Mouse (Mus musculus) liver, embryonic 12.5 days (tissue): Measurements from ENCODE around the gene Scg5. TPM values are rescaled to one million over a fixed set of nuclear protein-coding genes. Genes with fewer than 3 reads are reported as not detected.

Experiments
- ATAC-seq: fragments of 200-750 bp; cut with Nextera tagmentation; 2 replicates; pipeline ENCODE4 v1.8.0; 2017; ENCODE audit warnings: moderate number of reproducible peaks, mild to moderate bottlenecking, moderate library complexity
- H3K27ac ChIP-seq: fragments of 300-500 bp; sonication (generic); 2 replicates; pipeline ENCODE4 v1.5.1; 2016; ENCODE audit warnings: mild to moderate bottlenecking
- H3K27me3 ChIP-seq: fragments of 300-500 bp; sonication (generic); replicated peaks from 2 replicates; pipeline ENCODE4 v1.6.1; 2016; ENCODE audit warnings: mild to moderate bottlenecking, moderate library complexity
- H3K36me3 ChIP-seq: fragments of 300-500 bp; sonication (generic); 2 replicates; pipeline ENCODE4 v1.6.1; 2016; ENCODE audit warnings: mild to moderate bottlenecking, moderate library complexity
- H3K4me1 ChIP-seq: fragments of 300-500 bp; sonication (generic); 2 replicates; pipeline ENCODE4 v1.6.1; 2016
- H3K4me2 ChIP-seq: fragments of 300-500 bp; sonication (generic); 2 replicates; pipeline ENCODE4 v1.6.1; 2016; ENCODE audit warnings: mild to moderate bottlenecking, moderate library complexity
- H3K4me3 ChIP-seq: fragments of 300-500 bp; sonication (generic); 2 replicates; pipeline ENCODE4 v1.5.1; 2016; ENCODE audit warnings: mild to moderate bottlenecking, moderate library complexity
- H3K9ac ChIP-seq: fragments of 300-500 bp; sonication (generic); 2 replicates; pipeline ENCODE4 v1.6.1; 2016; ENCODE audit warnings: mild to moderate bottlenecking, moderate library complexity
- H3K9me3 ChIP-seq: fragments of 300-500 bp; sonication (generic); replicated peaks from 2 replicates; pipeline ENCODE4 v1.6.1; 2016; ENCODE audit warnings: mild to moderate bottlenecking, moderate library complexity
- WGBS: fragments of 180-500 bp; shearing (Covaris S2); methylation state at CpG from one replicate; pipeline ENCODE4 v1.1.7; 2016; ENCODE audit not compliant: insufficient replicate concordance; 5-methylcytosine and 5-hydroxymethylcytosine counted together
- polyA plus RNA-seq: library from polyadenylated mRNA; unstranded; fragments of >200 nt; fragmentation: Nextera tagmentation; extraction: Ambion mirVana; gene quantifications from 2 replicates; pipeline ENCODE4 v1.2.1, GENCODE M21; 2016

Gene Scg5
- polyA plus RNA-seq, result not detected in 2 replicates

- Histone ChIP-seq H3K4me2 (peak within 1 kb of the TSS; percentile 32), H3K36me3 (peaks cover 35% of the 10 kb centered on the region), H3K9ac (no peak within 1 kb of the TSS), H3K9me3 (0 out of 2 replicates have a peak, but pooled peaks cover 10% of the 10 kb centered on the region), H3K27me3 (no peaks in the 10 kb centered on the region), H3K4me1 (peaks cover 14% of the 10 kb centered on the region), H3K4me3 (no peak within 1 kb of the TSS), H3K27ac (no peak within 1 kb of the TSS)
- ATAC-seq, result peak; percentile 32; the same call in 1 of the 2 replicates
- 30% methylated on average over 23 of the region's 23 CpGs for WGBS
These were observed at the start of gene Scg5 for GRCm38 (mm10) chr2:113828943-113829882. TSS of gene Scg5 (minus strand) at chr2:113829121.

GRCm38 (mm10) chr2:113870115-113870514 is 41.2 kb upstream of the Scg5 start:
- 68% methylated on average over 1 of the region's 1 CpGs for WGBS
- Histone ChIP-seq H3K27ac (no peak overlapping the region), H3K4me3 (no peak overlapping the region), H3K4me1 (no peaks in the 10 kb centered on the region), H3K9ac (no peak overlapping the region), H3K9me3 (no peaks in the 10 kb centered on the region), H3K4me2 (no peak overlapping the region), H3K36me3 (no peaks in the 10 kb centered on the region), H3K27me3 (no peaks in the 10 kb centered on the region)
- no peak for ATAC-seq

- 60% methylated on average over 4 of the region's 4 CpGs for WGBS
- Histone ChIP-seq H3K27ac (no peak overlapping the region), H3K36me3 (no peaks in the 10 kb centered on the region), H3K4me3 (no peak overlapping the region), H3K27me3 (no peaks in the 10 kb centered on the region), H3K4me1 (no peaks in the 10 kb centered on the region), H3K9ac (no peak overlapping the region), H3K9me3 (no peaks in the 10 kb centered on the region), H3K4me2 (no peak overlapping the region)
- ATAC-seq, result no peak
These were observed 39.5 kb upstream of the Scg5 start for GRCm38 (mm10) chr2:113868404-113868803.

- no peaks in the 10 kb centered on the region for H3K36me3 ChIP-seq
- 20% methylated on average over 2 of the region's 2 CpGs for WGBS
- H3K4me2 ChIP-seq, result no peak overlapping the region
- H3K4me1 ChIP-seq, result no peaks in the 10 kb centered on the region
- no peaks in the 10 kb centered on the region for H3K9me3 ChIP-seq
- no peak overlapping the region for H3K9ac ChIP-seq
- no peak for ATAC-seq
- H3K27me3 ChIP-seq, result no peaks in the 10 kb centered on the region
- H3K4me3 ChIP-seq, result no peak overlapping the region
- H3K27ac ChIP-seq, result no peak overlapping the region
These were observed 37.2 kb upstream of the Scg5 start for GRCm38 (mm10) chr2:113866155-113866554.

- H3K9ac ChIP-seq, result peak overlapping the region; percentile 85
- peaks cover 27% of the 10 kb centered on the region for H3K36me3 ChIP-seq
- H3K27me3 ChIP-seq, result no peaks in the 10 kb centered on the region
- H3K27ac ChIP-seq, result peak overlapping the region; percentile 93
- ATAC-seq, result no peak
- H3K4me3 ChIP-seq, result peak overlapping the region; percentile 93
- H3K4me1 ChIP-seq, result peaks cover 26% of the 10 kb centered on the region
- WGBS, result 15% methylated on average over 3 of the region's 3 CpGs
- peak overlapping the region; percentile 83 for H3K4me2 ChIP-seq
- H3K9me3 ChIP-seq, result no peaks in the 10 kb centered on the region
These were observed 20.2 kb upstream of the Scg5 start for GRCm38 (mm10) chr2:113849141-113849540.

- under 1% methylated on average over 48 of the region's 48 CpGs for WGBS
- Histone ChIP-seq H3K27ac (peak within 1 kb of the TSS; percentile 93), H3K9ac (peak within 1 kb of the TSS; percentile 85), H3K36me3 (peaks cover 33% of the 10 kb centered on the region), H3K4me1 (peaks cover 27% of the 10 kb centered on the region), H3K27me3 (no peaks in the 10 kb centered on the region), H3K9me3 (no peaks in the 10 kb centered on the region), H3K4me3 (peak within 1 kb of the TSS; percentile 93), H3K4me2 (peak within 1 kb of the TSS; percentile 83)
- ATAC-seq, result peak; percentile 97
These were observed 19.6 kb upstream of the Scg5 start, which contains the start of gene Arhgap11a for GRCm38 (mm10) chr2:113848245-113849121. TSS of gene Arhgap11a (minus strand) at chr2:113848661.

GRCm38 (mm10) chr2:113847678-113848244 is 18.8 kb upstream of the Scg5 start:
- peak; percentile 27 for ATAC-seq
- no peaks in the 10 kb centered on the region for H3K9me3 ChIP-seq
- H3K9ac ChIP-seq, result peak overlapping the region; percentile 85
- peaks cover 27% of the 10 kb centered on the region for H3K4me1 ChIP-seq
- H3K4me3 ChIP-seq, result peak overlapping the region; percentile 93
- H3K4me2 ChIP-seq, result peak overlapping the region; percentile 83
- no peaks in the 10 kb centered on the region for H3K27me3 ChIP-seq
- H3K27ac ChIP-seq, result peak overlapping the region; percentile 93
- under 1% methylated on average over 24 of the region's 24 CpGs for WGBS
- peaks cover 38% of the 10 kb centered on the region for H3K36me3 ChIP-seq

- no peak overlapping the region for H3K9ac ChIP-seq
- no peak for ATAC-seq
- WGBS, result 80% methylated on average over 4 of the region's 4 CpGs
- H3K4me3 ChIP-seq, result no peak overlapping the region
- H3K4me1 ChIP-seq, result peaks cover 27% of the 10 kb centered on the region
- H3K9me3 ChIP-seq, result no peaks in the 10 kb centered on the region
- H3K4me2 ChIP-seq, result no peak overlapping the region
- peaks cover 60% of the 10 kb centered on the region for H3K36me3 ChIP-seq
- no peak overlapping the region for H3K27ac ChIP-seq
- no peaks in the 10 kb centered on the region for H3K27me3 ChIP-seq
These were observed 16.2 kb upstream of the Scg5 start for GRCm38 (mm10) chr2:113845081-113845480.

GRCm38 (mm10) chr2:113841656-113842437 is 12.9 kb upstream of the Scg5 start:
- no peak overlapping the region for H3K4me3 ChIP-seq
- H3K4me2 ChIP-seq, result no peak overlapping the region
- no peak overlapping the region for H3K27ac ChIP-seq
- H3K4me1 ChIP-seq, result peaks cover 22% of the 10 kb centered on the region
- H3K9me3 ChIP-seq, result no peaks in the 10 kb centered on the region
- 86% methylated on average over 4 of the region's 4 CpGs for WGBS
- peaks cover 81% of the 10 kb centered on the region for H3K36me3 ChIP-seq
- no peak overlapping the region for H3K9ac ChIP-seq
- H3K27me3 ChIP-seq, result no peaks in the 10 kb centered on the region
- no peak for ATAC-seq

- Histone ChIP-seq H3K4me2 (no peak overlapping the region), H3K27ac (no peak overlapping the region), H3K27me3 (no peaks in the 10 kb centered on the region), H3K4me1 (peaks cover 3% of the 10 kb centered on the region; the same call in 1 of the 2 replicates), H3K36me3 (peaks cover 83% of the 10 kb centered on the region), H3K9me3 (no peaks in the 10 kb centered on the region), H3K4me3 (no peak overlapping the region), H3K9ac (no peak overlapping the region)
- WGBS, result 84% methylated on average over 4 of the region's 4 CpGs
- no peak for ATAC-seq
These were observed 10.6 kb upstream of the Scg5 start for GRCm38 (mm10) chr2:113839488-113839887.

- Histone ChIP-seq H3K9ac (no peak overlapping the region), H3K27me3 (no peaks in the 10 kb centered on the region), H3K27ac (no peak overlapping the region), H3K4me2 (no peak overlapping the region), H3K36me3 (peaks cover 81% of the 10 kb centered on the region), H3K4me3 (no peak overlapping the region), H3K4me1 (no peaks in the 10 kb centered on the region), H3K9me3 (0 out of 2 replicates have a peak, but pooled peaks cover 10% of the 10 kb centered on the region)
- ATAC-seq, result no peak
- WGBS, result 83% methylated on average over 3 of the region's 3 CpGs
These were observed 6.3 kb upstream of the Scg5 start for GRCm38 (mm10) chr2:113835219-113835618.
